Mouse (Mus musculus): ENCODE measurements around the gene Olfr463. TPM values are rescaled to one million over a fixed set of nuclear protein-coding genes. Genes with fewer than 3 reads are reported as not detected.

The Olfr463 gene
- polyA plus RNA-seq, 1 experiment, result not detected

GRCm38 (mm10) chr11:87847884-87848283, 49.3 kb downstream of the Olfr463 start:
- no peaks in the 10 kb centered on the region for H3K79me2 ChIP-seq (ENCODE audit: control insufficient read depth, insufficient read depth)
- no peak overlapping the region for H3K4me3 ChIP-seq
- H3K4me2 ChIP-seq (ENCODE audit: low read depth), result no peak overlapping the region
- no peak overlapping the region for H3ac ChIP-seq (ENCODE audit: control insufficient read depth, insufficient read length)
- TF ChIP-seq REST (IDR thresholded peaks at IDR 0.05; ENCODE audit: insufficient read depth, insufficient read length) (no peak), MYOD1 (IDR thresholded peaks at IDR 0.05; ENCODE audit: control insufficient read depth in 1 of 3, insufficient read length in 2 of 3, low read depth in 2 of 3) (no peak), CEBPB (IDR thresholded peaks at IDR 0.05; ENCODE audit: insufficient read depth, poor library complexity, severe bottlenecking) (no peak), USF1 (IDR thresholded peaks at IDR 0.05; ENCODE audit: low read depth) (no peak), MYOG (IDR thresholded peaks at IDR 0.05; ENCODE audit: control insufficient read depth in 1 of 3, insufficient read depth in 1 of 3, insufficient read length in 2 of 3, low read depth in 2 of 3) (no peak), POLR2AphosphoS2 (IDR thresholded peaks at IDR 0.05; ENCODE audit: insufficient read length, low read depth) (no peak), TCF3 (IDR thresholded peaks at IDR 0.05; ENCODE audit: insufficient read length, low read depth) (no peak), E2F4 (IDR thresholded peaks at IDR 0.05; ENCODE audit: insufficient read depth) (no peak), TCF12 (IDR thresholded peaks at IDR 0.05; ENCODE audit: insufficient read depth, poor library complexity, severe bottlenecking) (no peak), MAX (IDR thresholded peaks at IDR 0.05; ENCODE audit: low read depth) (no peak), SRF (IDR thresholded peaks at IDR 0.05; ENCODE audit: control insufficient read depth, insufficient read length, low read depth) (no peak), POLR2A (IDR thresholded peaks at IDR 0.05; ENCODE audit: insufficient read length, low read depth) (no peak)
- peaks cover 5% of the 10 kb centered on the region for H3K27me3 ChIP-seq (ENCODE audit: control insufficient read depth, insufficient read depth, insufficient read length)
- H3K36me3 ChIP-seq (ENCODE audit: control insufficient read depth, insufficient read depth), result no peaks in the 10 kb centered on the region

GRCm38 (mm10) chr11:87846968-87847600, 50.1 kb downstream of the Olfr463 start:
- Histone ChIP-seq H3K36me3 (ENCODE audit: control insufficient read depth, insufficient read depth) (no peaks in the 10 kb centered on the region), H3K4me2 (ENCODE audit: low read depth) (no peak overlapping the region), H3K4me3 (no peak overlapping the region), H3K27me3 (ENCODE audit: control insufficient read depth, insufficient read depth, insufficient read length) (peaks cover 10% of the 10 kb centered on the region), H3ac (ENCODE audit: control insufficient read depth, insufficient read length) (no peak overlapping the region), H3K79me2 (ENCODE audit: control insufficient read depth, insufficient read depth) (no peaks in the 10 kb centered on the region)
- TF ChIP-seq E2F4 (IDR thresholded peaks at IDR 0.05; ENCODE audit: insufficient read depth) (no peak), MYOG (IDR thresholded peaks at IDR 0.05; ENCODE audit: control insufficient read depth in 1 of 3, insufficient read depth in 1 of 3, insufficient read length in 2 of 3, low read depth in 2 of 3) (no peak), TCF12 (IDR thresholded peaks at IDR 0.05; ENCODE audit: insufficient read depth, poor library complexity, severe bottlenecking) (no peak), POLR2A (IDR thresholded peaks at IDR 0.05; ENCODE audit: insufficient read length, low read depth) (no peak), CEBPB (IDR thresholded peaks at IDR 0.05; ENCODE audit: insufficient read depth, poor library complexity, severe bottlenecking) (no peak), MYOD1 (IDR thresholded peaks at IDR 0.05; ENCODE audit: control insufficient read depth in 1 of 3, insufficient read length in 2 of 3, low read depth in 2 of 3) (no peak), USF1 (IDR thresholded peaks at IDR 0.05; ENCODE audit: low read depth) (no peak), TCF3 (IDR thresholded peaks at IDR 0.05; ENCODE audit: insufficient read length, low read depth) (no peak), POLR2AphosphoS2 (IDR thresholded peaks at IDR 0.05; ENCODE audit: insufficient read length, low read depth) (no peak), REST (IDR thresholded peaks at IDR 0.05; ENCODE audit: insufficient read depth, insufficient read length) (no peak), SRF (IDR thresholded peaks at IDR 0.05; ENCODE audit: control insufficient read depth, insufficient read length, low read depth) (no peak), MAX (IDR thresholded peaks at IDR 0.05; ENCODE audit: low read depth) (no peak)

Other genes with a start within 250 kb of the Olfr463 start
- gene Rnf43, start 234.7 kb downstream of the Olfr463 start, polyA plus RNA-seq (2012; fragmentation: generic; extraction: Trizol), result not detected
- gene Supt4a, start 159.8 kb downstream of the Olfr463 start, polyA plus RNA-seq (2012; fragmentation: generic; extraction: Trizol), result 159 TPM
- 0.04 TPM for gene Tspoap1, start 136.8 kb downstream of the Olfr463 start, polyA plus RNA-seq (2012; fragmentation: generic; extraction: Trizol)
- gene Mpo, start 103.8 kb downstream of the Olfr463 start, polyA plus RNA-seq (2012; fragmentation: generic; extraction: Trizol), result not detected
- gene Lpo, start 69.1 kb downstream of the Olfr463 start, polyA plus RNA-seq (2012; fragmentation: generic; extraction: Trizol), result not detected
- gene Mks1, start 44.2 kb downstream of the Olfr463 start, polyA plus RNA-seq (2012; fragmentation: generic; extraction: Trizol), result 6.6 TPM
- gene Epx, start 21.9 kb downstream of the Olfr463 start, polyA plus RNA-seq (2012; fragmentation: generic; extraction: Trizol), result not detected
- not detected for gene Olfr462, start 5.1 kb downstream of the Olfr463 start, polyA plus RNA-seq (2012; fragmentation: generic; extraction: Trizol)
- not detected for gene Olfr464, start 23.6 kb upstream of the Olfr463 start, polyA plus RNA-seq (2012; fragmentation: generic; extraction: Trizol)
- 74.0 TPM for gene Dynll2, start 90.1 kb upstream of the Olfr463 start, polyA plus RNA-seq (2012; fragmentation: generic; extraction: Trizol)
- gene Srsf1, start 150.0 kb upstream of the Olfr463 start, polyA plus RNA-seq (2012; fragmentation: generic; extraction: Trizol), result 69.9 TPM
- gene Vezf1, start 170.9 kb upstream of the Olfr463 start, polyA plus RNA-seq (2012; fragmentation: generic; extraction: Trizol), result 17.7 TPM
- 40.8 TPM for gene Cuedc1, start 200.7 kb upstream of the Olfr463 start, polyA plus RNA-seq (2012; fragmentation: generic; extraction: Trizol)